Mouse (Mus musculus) erythroblast, embryonic 14.5 days (primary cell): ENCODE results near the gene Ctf2. TPM values are rescaled to one million over a fixed set of nuclear protein-coding genes. Genes with fewer than 3 reads are reported as not detected.

ENCODE experiments used
- H3K27me3 ChIP-seq: 2 replicates; pipeline ENCODE4 v1.6.1; 2012; ENCODE audit warnings: inconsistent platforms; ENCODE audit not compliant: control insufficient read depth
- H3K36me3 ChIP-seq: 2 replicates; pipeline ENCODE4 v1.6.1; 2012; ENCODE audit warnings: mild to moderate bottlenecking, inconsistent platforms; ENCODE audit not compliant: control insufficient read depth
- H3K4me1 ChIP-seq: 2 replicates; pipeline ENCODE4 v1.6.1; 2012; ENCODE audit warnings: inconsistent platforms; ENCODE audit not compliant: control insufficient read depth
- H3K4me3 ChIP-seq: replicated peaks from 2 replicates; pipeline ENCODE3; 2012; ENCODE audit warnings: moderate library complexity, mild to moderate bottlenecking, inconsistent platforms
- H3K9me3 ChIP-seq: 2 replicates; pipeline ENCODE4 v1.6.1; 2012; ENCODE audit warnings: low read length, inconsistent platforms, mixed read lengths; ENCODE audit not compliant: control insufficient read depth
- GATA1 ChIP-seq: IDR thresholded peaks from 2 replicates; pipeline ENCODE4 v1.6.1; 2012; ENCODE audit warnings: low read length, inconsistent platforms, mixed read lengths
- TAL1 ChIP-seq: IDR thresholded peaks from 3 replicates; pipeline ENCODE4 v1.6.1; 2012; ENCODE audit warnings: low read length, inconsistent platforms, mixed read lengths
- polyA plus RNA-seq: library from polyadenylated mRNA; stranded (reverse); fragments of >175 nt; gene quantifications from 2 replicates; pipeline ENCODE4 v1.2.3, GENCODE M21; 2012

Ctf2 gene
- polyA plus RNA-seq, 1 experiment: 0.02 TPM

DNA sequence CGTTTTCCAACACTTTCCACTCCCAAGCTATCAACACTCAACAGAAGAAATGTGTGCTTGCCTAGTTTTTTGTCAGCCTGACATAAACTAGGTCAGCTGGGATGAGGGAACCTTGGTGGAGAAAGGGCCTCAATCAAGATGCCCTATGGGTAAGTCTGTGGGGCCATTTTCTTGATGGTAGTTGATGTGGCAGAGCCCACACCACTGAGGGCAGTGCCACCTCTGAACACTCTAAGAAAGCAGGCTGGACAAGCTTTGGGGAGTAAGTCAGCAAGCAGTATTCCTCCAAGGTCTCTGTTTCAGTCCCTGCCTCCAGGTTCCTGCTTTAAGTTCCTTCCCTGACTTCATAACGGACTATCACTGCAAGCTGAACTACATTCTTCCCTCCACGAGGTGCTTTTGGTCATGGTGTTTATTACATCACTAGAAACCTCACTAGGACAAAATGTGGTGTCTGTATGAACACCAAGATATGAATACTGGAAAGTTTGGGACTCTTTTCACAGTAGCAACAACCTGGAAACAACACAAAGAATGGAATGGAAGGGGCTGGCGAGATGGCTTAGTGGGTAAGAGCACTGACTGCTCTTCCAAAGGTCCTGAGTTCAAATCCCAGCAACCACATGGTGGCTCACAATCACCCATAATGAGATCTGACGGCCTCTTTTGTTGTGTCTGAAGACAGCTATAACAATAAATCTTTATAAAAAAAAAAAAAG is 22.5 kb downstream of the Ctf2 start:
- Histone ChIP-seq H3K27me3 (no peaks in the 10 kb centered on the region), H3K4me1 (peaks cover 45% of the 10 kb centered on the region), H3K9me3 (no peaks in the 10 kb centered on the region), H3K4me3 (peak overlapping the region; percentile 80), H3K36me3 (peaks cover 18% of the 10 kb centered on the region)
- TF ChIP-seq TAL1: no peak
- no peak for TF ChIP-seq GATA1

DNA sequence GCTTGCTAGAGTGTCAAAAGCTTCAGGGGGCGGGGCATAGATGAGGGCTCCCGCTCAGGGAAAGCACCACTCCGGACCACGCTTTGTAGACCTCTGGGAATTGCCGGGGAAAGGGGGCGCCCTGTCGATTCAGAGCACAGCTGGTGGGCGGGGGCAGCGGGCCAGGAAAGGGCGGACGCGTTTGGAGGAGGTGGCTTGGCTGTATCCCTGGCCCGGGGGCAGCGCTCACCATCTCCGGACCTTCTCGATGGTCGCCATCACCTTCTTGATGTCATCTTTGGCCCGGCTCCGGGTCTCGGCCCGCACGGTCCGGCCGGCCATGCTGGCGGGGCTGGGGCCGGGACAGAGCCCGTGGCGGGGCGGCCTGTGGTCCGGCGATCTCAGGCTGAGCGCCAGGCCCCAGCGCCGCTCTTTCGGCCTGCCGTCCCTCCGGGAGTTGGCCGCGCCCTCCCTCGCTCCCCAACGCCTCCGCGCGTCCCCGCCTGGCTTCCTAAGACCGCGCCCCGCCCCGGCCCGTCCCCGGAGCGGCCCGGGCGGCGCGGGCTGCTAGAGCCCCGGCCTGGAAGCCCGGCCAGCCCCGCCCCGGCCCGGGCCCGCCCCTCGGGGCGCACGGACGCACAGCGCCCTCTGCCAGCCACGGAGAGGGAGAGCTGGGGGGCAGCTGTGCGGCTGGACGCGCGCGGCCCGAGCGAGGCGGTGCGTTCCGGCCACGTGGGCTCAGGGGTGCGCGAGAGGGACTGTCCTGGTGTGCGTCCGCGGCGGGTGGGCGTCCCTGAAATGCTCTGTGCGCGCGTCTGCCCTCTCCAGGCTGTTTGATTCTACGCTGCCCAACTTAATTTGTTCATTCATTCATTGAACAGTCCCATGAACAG is 23.5 kb downstream of the Ctf2 start, which contains the start of gene Bcl7c:
TSS of gene Bcl7c (minus strand) at position 727 of the 872 bp plus-strand sequence.
- H3K9me3 ChIP-seq: no peaks in the 10 kb centered on the region
- peaks cover 48% of the 10 kb centered on the region for H3K4me1 ChIP-seq
- H3K36me3 ChIP-seq: peaks cover 19% of the 10 kb centered on the region
- TF ChIP-seq GATA1: no peak
- TF ChIP-seq TAL1: no peak
- H3K27me3 ChIP-seq: no peaks in the 10 kb centered on the region
- H3K4me3 ChIP-seq: peak within 1 kb of the TSS; percentile 80

DNA sequence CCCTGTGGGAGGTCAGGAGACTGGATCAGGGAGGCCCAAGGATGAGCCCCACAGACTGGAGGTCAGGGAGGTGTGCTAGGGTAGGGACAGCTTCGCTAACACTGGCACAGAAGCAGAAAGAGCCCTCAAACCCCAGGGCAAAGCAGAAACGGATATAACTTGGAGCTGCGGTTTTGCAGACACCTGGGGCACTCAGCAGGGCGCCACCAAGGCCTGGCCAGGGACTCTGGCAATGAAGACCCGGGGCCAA is 24.1 kb downstream of the Ctf2 start:
- TF ChIP-seq TAL1: no peak
- TF ChIP-seq GATA1: no peak
- Histone ChIP-seq H3K4me1 (peaks cover 43% of the 10 kb centered on the region), H3K36me3 (peaks cover 22% of the 10 kb centered on the region)

DNA sequence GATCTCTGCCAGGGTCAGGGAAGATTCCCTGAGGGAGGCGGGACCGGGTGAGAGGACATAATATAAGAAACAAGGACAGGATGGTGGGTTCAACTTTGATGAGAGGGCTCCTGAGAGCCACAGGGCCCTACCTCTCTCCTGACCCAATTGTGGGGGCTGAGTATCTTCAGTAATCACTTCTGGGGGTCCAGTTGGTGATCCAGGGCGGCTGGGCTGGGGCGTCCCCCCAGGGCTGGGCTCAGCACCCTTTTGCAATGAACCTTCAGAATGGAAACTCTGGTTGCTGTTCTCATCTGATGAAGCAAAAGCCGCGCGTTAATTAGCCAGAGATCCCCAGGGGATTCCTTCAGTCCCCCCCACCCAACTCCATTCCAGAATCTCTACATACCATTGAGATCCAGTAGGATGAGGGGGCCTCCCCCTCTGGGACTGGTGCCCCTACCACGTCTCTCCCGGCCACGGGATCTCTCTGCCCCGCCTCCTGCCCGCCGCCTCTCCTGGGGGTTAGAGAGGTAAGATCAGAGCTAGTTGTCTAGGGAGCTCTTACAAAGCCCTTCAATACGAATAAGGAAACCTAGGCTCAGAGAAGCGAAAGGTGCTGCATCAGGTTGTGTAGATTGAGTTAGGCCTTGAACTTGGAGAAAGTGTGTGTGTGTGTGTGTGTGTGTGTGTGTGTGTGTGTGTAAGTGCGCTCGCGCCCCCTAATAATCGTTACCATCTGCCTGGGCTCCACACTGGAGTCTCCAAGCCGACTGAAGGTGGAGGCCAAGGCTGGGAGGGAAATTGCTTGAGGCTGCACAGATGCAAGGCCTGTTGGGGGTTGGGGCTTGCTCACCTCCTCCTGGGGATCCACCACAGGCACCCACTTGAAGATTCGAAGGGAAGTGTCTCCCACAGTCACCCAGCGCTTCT is 24.7 kb downstream of the Ctf2 start:
- peaks cover 39% of the 10 kb centered on the region for H3K4me1 ChIP-seq
- no peaks in the 10 kb centered on the region for H3K9me3 ChIP-seq
- TF ChIP-seq TAL1 (no peak), GATA1 (no peak)
- H3K36me3 ChIP-seq: peaks cover 23% of the 10 kb centered on the region
- H3K4me3 ChIP-seq: peak overlapping the region; percentile 80
- no peaks in the 10 kb centered on the region for H3K27me3 ChIP-seq

More for the DNA sequence above, 24.1 kb downstream of the Ctf2 start:
- Histone ChIP-seq H3K9me3 (no peaks in the 10 kb centered on the region), H3K27me3 (no peaks in the 10 kb centered on the region), H3K4me3 (peak overlapping the region; percentile 80)

DNA sequence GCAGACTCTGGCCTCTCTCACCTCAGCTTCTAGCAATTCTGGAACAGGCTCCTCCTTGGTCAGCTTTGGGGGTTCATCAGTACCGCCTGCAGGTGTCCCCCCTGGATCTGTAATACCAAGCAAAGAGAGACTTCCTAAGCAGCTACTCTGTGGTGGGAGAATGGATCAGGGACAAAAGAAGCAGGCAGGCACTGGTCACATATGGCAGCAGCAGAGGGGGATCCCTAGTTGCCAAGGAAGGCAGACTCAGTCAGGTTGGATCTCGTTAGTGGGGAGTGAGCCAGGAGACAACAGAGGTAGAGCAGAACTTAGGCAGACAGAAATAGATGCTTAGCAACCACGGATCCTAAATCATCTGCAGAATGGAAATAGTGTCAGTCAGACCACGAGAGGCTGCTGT is 26.3 kb downstream of the Ctf2 start:
- H3K27me3 ChIP-seq: no peaks in the 10 kb centered on the region
- peaks cover 37% of the 10 kb centered on the region for H3K4me1 ChIP-seq
- no peaks in the 10 kb centered on the region for H3K9me3 ChIP-seq
- H3K36me3 ChIP-seq: peaks cover 23% of the 10 kb centered on the region
- H3K4me3 ChIP-seq: no peak overlapping the region
- TF ChIP-seq GATA1: no peak
- TF ChIP-seq TAL1: no peak

DNA sequence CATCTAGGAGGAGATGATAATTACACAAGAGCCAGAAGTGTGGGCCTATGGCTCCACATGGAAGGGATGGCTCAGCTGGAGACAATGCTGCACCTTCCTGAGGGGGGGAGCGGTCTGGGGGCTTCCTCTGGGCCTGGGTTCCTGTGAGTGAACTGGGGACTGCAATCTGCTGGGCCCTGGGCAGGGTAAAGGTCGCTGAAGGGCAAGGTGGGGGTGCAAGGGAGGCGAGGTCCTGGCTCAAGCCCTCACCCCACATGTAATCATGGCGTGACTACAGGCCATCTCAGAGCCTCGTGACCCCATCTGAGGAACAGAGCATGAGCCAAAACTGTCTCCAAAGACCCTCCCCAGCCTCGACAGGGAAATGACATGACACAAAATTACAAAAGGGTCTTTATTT is 27.4 kb downstream of the Ctf2 start:
- Histone ChIP-seq H3K4me3 (no peak overlapping the region), H3K27me3 (no peaks in the 10 kb centered on the region), H3K4me1 (peaks cover 42% of the 10 kb centered on the region), H3K9me3 (no peaks in the 10 kb centered on the region), H3K36me3 (peaks cover 23% of the 10 kb centered on the region)
- no peak for TF ChIP-seq GATA1
- TF ChIP-seq TAL1: no peak

DNA sequence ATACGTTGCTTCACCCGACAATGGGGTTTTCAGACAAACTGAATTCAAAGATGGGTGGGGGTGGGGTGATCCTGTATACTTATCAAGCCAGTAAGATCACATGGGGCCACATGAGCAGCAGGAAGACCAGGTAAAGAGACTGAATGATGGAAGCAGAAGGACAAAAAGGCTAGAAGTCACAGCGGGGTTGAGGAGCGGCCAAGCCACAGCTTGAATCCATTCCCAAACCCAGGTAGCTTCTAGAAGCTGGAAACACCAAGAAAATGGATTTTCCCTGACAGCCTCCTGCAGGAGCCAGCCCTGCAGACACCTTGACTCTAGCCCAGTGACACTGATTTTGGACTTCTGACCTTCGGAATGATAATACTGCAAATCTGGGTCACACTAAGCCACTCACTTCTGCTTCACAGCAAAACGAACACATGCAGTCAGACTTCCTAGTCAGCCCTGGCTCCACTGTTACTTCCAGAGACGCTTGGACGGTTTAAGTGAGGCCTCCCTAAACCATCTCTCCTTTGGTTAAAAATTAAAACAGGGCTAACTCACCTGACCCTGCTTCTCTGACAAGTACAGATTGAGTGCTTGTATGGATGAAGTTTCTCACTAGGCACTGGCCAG is 28.3 kb downstream of the Ctf2 start:
- H3K4me3 ChIP-seq: no peak overlapping the region
- H3K4me1 ChIP-seq: peaks cover 35% of the 10 kb centered on the region
- no peaks in the 10 kb centered on the region for H3K27me3 ChIP-seq
- peaks cover 23% of the 10 kb centered on the region for H3K36me3 ChIP-seq
- TF ChIP-seq TAL1 (no peak), GATA1 (no peak)
- no peaks in the 10 kb centered on the region for H3K9me3 ChIP-seq

DNA sequence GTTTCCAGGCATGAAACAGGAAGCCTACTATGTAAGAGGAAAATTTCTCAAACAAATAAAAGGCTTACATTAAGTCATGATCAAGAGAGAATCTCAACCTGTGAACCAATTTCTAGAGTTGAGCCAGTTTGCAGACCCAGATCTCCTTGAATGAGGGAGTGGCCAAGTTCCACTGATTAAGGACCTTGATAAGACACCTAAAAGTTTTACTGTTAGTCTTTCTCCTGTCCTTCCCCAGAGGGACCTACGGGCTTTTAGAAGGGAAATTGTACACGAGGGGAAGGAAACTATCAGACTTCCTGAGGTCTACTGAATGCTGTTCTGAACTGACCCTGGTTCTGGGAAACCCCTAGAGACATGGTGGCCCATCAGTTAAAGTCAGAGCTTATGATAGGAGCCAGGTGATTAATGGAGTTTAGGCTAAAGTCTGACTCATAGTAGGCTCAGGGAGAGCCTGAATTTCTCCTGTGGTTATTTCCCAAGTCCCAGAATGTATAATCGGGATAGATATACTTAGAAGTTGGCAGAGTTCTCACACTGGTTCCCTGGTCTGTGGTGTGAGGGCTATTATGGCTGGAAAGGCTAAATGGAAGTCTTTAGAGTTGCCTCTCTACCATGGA is 31.1 kb downstream of the Ctf2 start:
- Histone ChIP-seq H3K36me3 (peaks cover 14% of the 10 kb centered on the region), H3K4me3 (no peak overlapping the region), H3K27me3 (no peaks in the 10 kb centered on the region), H3K4me1 (peaks cover 17% of the 10 kb centered on the region), H3K9me3 (no peaks in the 10 kb centered on the region)
- TF ChIP-seq TAL1: no peak
- peak; percentile 46 for TF ChIP-seq GATA1
